Mouse (Mus musculus) testis, adult 2 months (tissue): ENCODE measurements at regions not wholly inside any gene's neighbourhood (a gene's known extent, or its start where the extent isn't known, plus 50 kb on each side); places are given as distances from the start of the nearest gene placed in this dataset.

Experiments
- CTCF ChIP-seq: fragments of 200-500 bp; IDR thresholded peaks from 2 replicates; pipeline ENCODE4 v1.5.1; 2012; ENCODE audit warnings: low read depth, mild to moderate bottlenecking, inconsistent platforms, low read length, moderate library complexity; ENCODE audit not compliant: control insufficient read depth, insufficient read depth, insufficient replicate concordance
- POLR2A ChIP-seq: fragments of 200-500 bp; IDR thresholded peaks from 2 replicates; pipeline ENCODE4 v1.6.1; 2012; ENCODE audit warnings: low read depth, mild to moderate bottlenecking, inconsistent platforms, low read length, moderate library complexity; ENCODE audit not compliant: control insufficient read depth

- TF ChIP-seq CTCF, result no peak
- TF ChIP-seq POLR2A, result no peak
Measured at GRCm38 (mm10) chr2:103192591-103192990, 110.5 kb downstream of the Ehf start.
